Mouse (Mus musculus) limb, embryonic 14.5 days (tissue): ENCODE results near the gene Pacs2. TPM values are rescaled to one million over a fixed set of nuclear protein-coding genes. Genes with fewer than 3 reads are reported as not detected.

Experiments used
- ATAC-seq: fragments of 200-750 bp; cut with Nextera tagmentation; 2 replicates; pipeline ENCODE4 v1.8.0; 2017; ENCODE audit warnings: low read depth, moderate number of reproducible peaks, moderate TSS enrichment; ENCODE audit not compliant: low FRiP score
- DNase-seq: peaks from one replicate; pipeline ENCODE4 v3.0.0-alpha.2; 2015; ENCODE audit warnings: low spot score
- H3K27ac ChIP-seq: fragments of 300-500 bp; sonication (generic); replicated peaks from 2 replicates; pipeline ENCODE4 v1.5.1; 2014; ENCODE audit warnings: low read depth, mild to moderate bottlenecking, low read length, moderate library complexity, mixed read lengths
- H3K27me3 ChIP-seq: fragments of 300-500 bp; sonication (generic); 2 replicates; pipeline ENCODE4 v1.6.1; 2014; ENCODE audit warnings: low read length, mixed read lengths; ENCODE audit not compliant: control insufficient read depth, insufficient read depth
- H3K36me3 ChIP-seq: fragments of 300-500 bp; sonication (generic); 2 replicates; pipeline ENCODE4 v1.6.1; 2014; ENCODE audit warnings: mild to moderate bottlenecking, low read length, moderate library complexity, mixed read lengths; ENCODE audit not compliant: control insufficient read depth, insufficient read depth
- H3K4me1 ChIP-seq: fragments of 300-500 bp; sonication (generic); 2 replicates; pipeline ENCODE4 v1.6.1; 2014; ENCODE audit warnings: antibody characterized with exemption, low read length, mixed read lengths; ENCODE audit not compliant: control insufficient read depth, insufficient read depth
- H3K4me2 ChIP-seq: fragments of 300-500 bp; sonication (generic); replicated peaks from 2 replicates; pipeline ENCODE4 v1.6.1; 2014; ENCODE audit warnings: low read depth, mild to moderate bottlenecking, low read length, moderate library complexity; ENCODE audit not compliant: severe bottlenecking
- H3K4me3 ChIP-seq: fragments of 300-500 bp; sonication (generic); replicated peaks from 2 replicates; pipeline ENCODE4 v1.5.1; 2014; ENCODE audit warnings: low read length
- H3K9ac ChIP-seq: fragments of 300-500 bp; sonication (generic); 2 replicates; pipeline ENCODE4 v1.6.1; 2014; ENCODE audit warnings: mild to moderate bottlenecking, low read depth, low read length, moderate library complexity; ENCODE audit not compliant: severe bottlenecking
- H3K9me3 ChIP-seq: fragments of 300-500 bp; sonication (generic); 2 replicates; pipeline ENCODE4 v1.6.1; 2016; ENCODE audit warnings: low read length; ENCODE audit not compliant: control insufficient read depth
- POLR2A ChIP-seq: fragments of 200-500 bp; IDR thresholded peaks from 2 replicates; pipeline ENCODE4 v1.8.0; 2012; ENCODE audit warnings: inconsistent platforms, mild to moderate bottlenecking, moderate library complexity, borderline replicate concordance; ENCODE audit not compliant: insufficient read depth, insufficient read length; ENCODE audit errors: extremely low read depth
- WGBS: fragments of 180-500 bp; shearing (Covaris S2); extraction: QIAGEN DNeasy Blood & Tissue Kit; methylation state at CpG from one replicate; pipeline ENCODE4 v1.1.7; 2014; 5-methylcytosine and 5-hydroxymethylcytosine counted together
- polyA plus RNA-seq, 2 experiments: library from polyadenylated mRNA; depleted of rRNA in 1 of 2; stranded (reverse) in 1 of 2; unstranded in 1 of 2; fragments of >200 nt; fragmentation: Nextera tagmentation in 1 of 2; extraction: Ambion mirVana in 1 of 2; gene quantifications; 2 replicates each; pipeline versions ENCODE4 v1.2.1 to v1.2.3; 2012 to 2014

Gene Pacs2
- polyA plus RNA-seq, 2 experiments = 16.5 to 55.0 TPM

- H3K4me3 ChIP-seq = no peak overlapping the region
- no peaks in the 10 kb centered on the region for H3K9me3 ChIP-seq
- DNase-seq (no peak), ATAC-seq (no peak)
- no peak overlapping the region for H3K4me2 ChIP-seq
- H3K27me3 ChIP-seq = no peaks in the 10 kb centered on the region
- peaks cover 54% of the 10 kb centered on the region for H3K36me3 ChIP-seq
- no peak overlapping the region for H3K27ac ChIP-seq
- 85% methylated on average over 5 of the region's 5 CpGs for WGBS
- no peaks in the 10 kb centered on the region for H3K4me1 ChIP-seq
- no peak for TF ChIP-seq POLR2A
- no peak overlapping the region for H3K9ac ChIP-seq
Observed at GRCm38 (mm10) chr12:112990706-112991405, 23.5 kb upstream of the Pacs2 start.

GRCm38 (mm10) chr12:112991444-112991843 is 22.9 kb upstream of the Pacs2 start:
- Histone ChIP-seq H3K27me3 (no peaks in the 10 kb centered on the region), H3K9me3 (no peaks in the 10 kb centered on the region), H3K4me2 (no peak overlapping the region), H3K4me1 (no peaks in the 10 kb centered on the region), H3K9ac (no peak overlapping the region), H3K36me3 (peaks cover 50% of the 10 kb centered on the region), H3K27ac (no peak overlapping the region), H3K4me3 (no peak overlapping the region)
- DNase-seq (no peak), ATAC-seq (no peak)
- WGBS = 84% methylated on average over 2 of the region's 2 CpGs
- no peak for TF ChIP-seq POLR2A

- Histone ChIP-seq H3K27ac (no peak overlapping the region), H3K27me3 (no peaks in the 10 kb centered on the region), H3K9me3 (no peaks in the 10 kb centered on the region), H3K4me2 (no peak overlapping the region), H3K4me3 (no peak overlapping the region), H3K4me1 (peaks cover 10% of the 10 kb centered on the region), H3K9ac (no peak overlapping the region), H3K36me3 (peaks cover 27% of the 10 kb centered on the region)
- no peak for TF ChIP-seq POLR2A
- DNase-seq (no peak), ATAC-seq (no peak)
- 73% methylated on average over 4 of the region's 4 CpGs for WGBS
Observed at GRCm38 (mm10) chr12:112994153-112994552, 20.2 kb upstream of the Pacs2 start.

- Histone ChIP-seq H3K36me3 (0 out of 2 replicates have a peak, but pooled peaks cover 7% of the 10 kb centered on the region), H3K27ac (peak overlapping the region; percentile 95), H3K4me2 (peak overlapping the region; percentile 54), H3K9me3 (no peaks in the 10 kb centered on the region), H3K9ac (peak overlapping the region; percentile 95), H3K4me3 (peak overlapping the region; percentile 99), H3K4me1 (peaks cover 17% of the 10 kb centered on the region), H3K27me3 (no peaks in the 10 kb centered on the region)
- ATAC-seq (no peak), DNase-seq (no peak)
- no peak for TF ChIP-seq POLR2A
- 2% methylated on average over 52 of the region's 56 CpGs for WGBS
Observed at GRCm38 (mm10) chr12:112999569-113000293, 14.6 kb upstream of the Pacs2 start.

GRCm38 (mm10) chr12:113000294-113001132 is 13.8 kb upstream of the Pacs2 start, which contains the start of gene Brf1:
Brf1 (minus strand) TSS chr12:113000704.
- Histone ChIP-seq H3K9ac (peak within 1 kb of the TSS; percentile 95), H3K4me1 (peaks cover 17% of the 10 kb centered on the region), H3K4me3 (peak within 1 kb of the TSS; percentile 99), H3K4me2 (peak within 1 kb of the TSS; percentile 70), H3K36me3 (0 out of 2 replicates have a peak, but pooled peaks cover 4% of the 10 kb centered on the region), H3K9me3 (no peaks in the 10 kb centered on the region), H3K27me3 (no peaks in the 10 kb centered on the region), H3K27ac (peak within 1 kb of the TSS; percentile 95)
- 0 out of 2 replicates have a peak, but pooled peaks have one; percentile 56 for TF ChIP-seq POLR2A
- under 1% methylated on average over 90 of the region's 96 CpGs for WGBS
- DNase-seq (peak; percentile 97), ATAC-seq (peak; percentile 98)
